Mouse (Mus musculus): Measurements from ENCODE around the gene Ccdc122.

DNA sequence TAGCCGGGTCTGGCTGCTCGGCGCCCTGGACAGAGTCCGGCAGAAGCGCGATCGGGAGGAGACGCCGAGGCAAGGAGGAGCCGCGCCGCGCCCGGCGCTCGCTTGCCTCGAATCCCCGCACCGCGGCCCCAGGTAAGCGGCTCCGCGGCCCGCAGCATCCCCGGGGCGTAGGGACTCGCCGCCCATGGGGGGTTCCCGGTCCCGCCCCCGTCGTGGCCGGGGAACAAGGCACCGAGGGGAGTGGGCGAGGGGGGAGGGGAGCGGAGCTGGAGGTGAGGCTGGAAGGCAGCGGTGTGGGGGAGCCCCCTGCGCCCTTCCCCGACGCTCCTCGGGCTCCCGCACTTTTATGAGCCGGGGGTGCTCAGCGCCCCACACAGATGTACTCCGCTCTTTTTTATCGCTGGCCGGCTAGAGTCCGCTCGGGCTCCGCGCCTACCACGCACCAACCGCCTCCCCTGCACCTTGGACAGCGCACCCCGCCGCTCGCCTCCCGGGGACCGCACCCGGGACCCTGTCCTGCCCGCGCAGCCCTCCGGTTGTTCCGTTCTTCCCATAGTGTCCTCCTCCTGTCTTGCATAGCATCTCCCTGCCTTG is 120.4 kb downstream of the Ccdc122 start:
- TF ChIP-seq CTCF (IDR thresholded peaks at IDR 0.05; ENCODE audit: extremely low read depth, insufficient read length, insufficient replicate concordance, low read depth, low read length) (no peak), POLR2A (IDR thresholded peaks at IDR 0.05; ENCODE audit: low read depth, low read length) (no peak)
